Mouse (Mus musculus) lung, adult 2 months (tissue): ENCODE measurements around the gene A530016L24Rik.

Experiments used
- CTCF ChIP-seq: fragments of 200-500 bp; IDR thresholded peaks from 2 replicates; pipeline ENCODE4 v1.5.1; 2011; ENCODE audit warnings: mild to moderate bottlenecking, low read length, control low read depth; ENCODE audit not compliant: insufficient read depth
- POLR2A ChIP-seq: fragments of 200-500 bp; IDR thresholded peaks from 2 replicates; pipeline ENCODE4 v1.6.1; 2011; ENCODE audit warnings: low read depth, mild to moderate bottlenecking, control low read depth, low read length, borderline replicate concordance; ENCODE audit errors: extremely low read depth

DNA sequence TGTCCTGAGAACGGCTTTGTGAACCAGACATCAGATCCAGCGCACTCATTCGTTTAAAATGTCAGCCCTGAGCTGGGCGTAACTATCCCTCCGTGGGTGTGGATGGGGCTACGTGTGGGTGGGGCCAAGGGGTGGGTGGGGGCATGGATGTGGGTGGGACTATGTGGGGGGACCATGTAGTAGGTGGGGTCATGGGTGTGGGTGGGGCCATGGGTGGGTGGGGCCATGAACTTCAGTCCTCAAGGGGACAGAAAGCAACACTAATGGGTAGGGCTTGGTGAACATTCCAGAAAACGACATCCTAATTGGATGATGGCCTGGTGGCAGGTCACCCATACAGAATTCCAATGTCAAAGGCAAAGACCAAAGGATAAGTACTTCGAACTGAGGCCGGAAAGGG lies 54.7 kb downstream of the A530016L24Rik start:
- TF ChIP-seq CTCF (no peak), POLR2A (no peak)
